ENCODE assay signal across 31 mouse cellular contexts in genomic region chr17:34517795-34518194, GRCm38 (mm10). TPM values are rescaled to one million over a fixed set of nuclear protein-coding genes. Genes with fewer than 3 reads are reported as not detected.
"Had no signal": no experiment of that assay in that cellular context is flagged by ENCODE, and none has a peak within 500 bp of the region (broad histone marks: within the 10 kb centered on the region; RNA-seq: fewer than 3 reads in every experiment).

No protein-coding gene starts in this region.

- ATAC-seq: forebrain, embryonic 16.5 days; hindbrain, embryonic 16.5 days; inflammation-experienced regulatory T-cells, adult 6 months had no signal

- H3K4me2 ChIP-seq: heart, embryonic 11.5 days; heart, embryonic 13.5 days; heart, embryonic 15.5 days; hindbrain, embryonic 12.5 days; hindbrain, embryonic 14.5 days; limb, embryonic 12.5 days; liver, embryonic 11.5 days had no signal

- DNase-seq: gastrocnemius, adult 2 months; gastrocnemius, postnatal 10 days; gastrocnemius, postnatal 25 days; heart, adult 2 months; heart, postnatal 14 days; heart, postnatal 4 days; kidney, adult 11 months; kidney, adult 8-10 months; kidney, postnatal 10 days; kidney, postnatal 25 days; kidney, postnatal 4 days; liver had no signal

- H3K36me3 ChIP-seq: heart, embryonic 13.5 days; heart, embryonic 15.5 days; hindbrain, embryonic 10.5 days; hindbrain, embryonic 12.5 days; limb, embryonic 10.5 days; limb, embryonic 12.5 days had no signal

- H3K27me3 ChIP-seq: heart, embryonic 15.5 days; hindbrain, embryonic 12.5 days had no signal

- H3K9me3 ChIP-seq: heart, embryonic 13.5 days; heart, embryonic 15.5 days; hindbrain, embryonic 10.5 days; hindbrain, embryonic 12.5 days; limb, embryonic 10.5 days; limb, embryonic 12.5 days had no signal

- H3K4me1 ChIP-seq: heart, embryonic 13.5 days; heart, embryonic 15.5 days; hindbrain, embryonic 10.5 days; hindbrain, embryonic 12.5 days; limb, embryonic 10.5 days; limb, embryonic 12.5 days had no signal

- H3K27ac ChIP-seq: gastrocnemius, adult 2 months; heart, adult 2 months; heart, embryonic 13.5 days; heart, embryonic 15.5 days; hindbrain, embryonic 10.5 days; hindbrain, embryonic 12.5 days; hindbrain, embryonic 14.5 days; layer of hippocampus, adult 2 months; left cerebral cortex, adult 2 months; limb, embryonic 10.5 days; limb, embryonic 12.5 days had no signal

- H3K4me3 ChIP-seq: gastrocnemius, adult 2 months; heart, adult 2 months; heart, embryonic 13.5 days; heart, embryonic 15.5 days; hindbrain, embryonic 10.5 days; hindbrain, embryonic 12.5 days; layer of hippocampus, adult 2 months; left cerebral cortex, adult 2 months; limb, embryonic 10.5 days; limb, embryonic 12.5 days had no signal

- H3K9ac ChIP-seq: heart, embryonic 13.5 days; heart, embryonic 15.5 days; hindbrain, embryonic 12.5 days; hindbrain, embryonic 14.5 days; limb, embryonic 12.5 days had no signal

RNA-seq across cellular contexts. Expression of gene Btnl6, which starts 0.6 kb away (rescaled TPM):
- polyA plus RNA-seq: forebrain, embryonic 16.5 days; frontal cortex, adult 2 months; heart, adult 2 months; heart, embryonic 11.5 days; heart, embryonic 13.5 days; heart, embryonic 15.5 days; heart, postnatal 0 days; hindbrain, embryonic 10.5 days; hindbrain, embryonic 12.5 days; hindbrain, embryonic 14.5 days; hindbrain, embryonic 16.5 days; inflammation-experienced regulatory T-cells, adult 6 months; kidney, embryonic 14.5 days; kidney, embryonic 16.5 days; limb, embryonic 10.5 days; limb, embryonic 12.5 days; limb, embryonic 14.5 days; liver, embryonic 11.5 days had no signal

RNA-seq across cellular contexts. Expression of gene Btnl4, which starts 40.7 kb away (rescaled TPM):
- polyA plus RNA-seq: forebrain, embryonic 16.5 days; frontal cortex, adult 2 months; heart, adult 2 months; heart, embryonic 11.5 days; heart, embryonic 13.5 days; heart, embryonic 15.5 days; heart, postnatal 0 days; hindbrain, embryonic 10.5 days; hindbrain, embryonic 12.5 days; hindbrain, embryonic 14.5 days; hindbrain, embryonic 16.5 days; inflammation-experienced regulatory T-cells, adult 6 months; kidney, embryonic 14.5 days; kidney, embryonic 16.5 days; limb, embryonic 10.5 days; limb, embryonic 12.5 days; limb, embryonic 14.5 days; liver, embryonic 11.5 days had no signal
